Mouse (Mus musculus): Measurements from ENCODE around the gene Tm4sf5. TPM values are rescaled to one million over a fixed set of nuclear protein-coding genes. Genes with fewer than 3 reads are reported as not detected.

Tm4sf5 gene
- total RNA-seq, 4 experiments from 2014 or later = not detected

DNA sequence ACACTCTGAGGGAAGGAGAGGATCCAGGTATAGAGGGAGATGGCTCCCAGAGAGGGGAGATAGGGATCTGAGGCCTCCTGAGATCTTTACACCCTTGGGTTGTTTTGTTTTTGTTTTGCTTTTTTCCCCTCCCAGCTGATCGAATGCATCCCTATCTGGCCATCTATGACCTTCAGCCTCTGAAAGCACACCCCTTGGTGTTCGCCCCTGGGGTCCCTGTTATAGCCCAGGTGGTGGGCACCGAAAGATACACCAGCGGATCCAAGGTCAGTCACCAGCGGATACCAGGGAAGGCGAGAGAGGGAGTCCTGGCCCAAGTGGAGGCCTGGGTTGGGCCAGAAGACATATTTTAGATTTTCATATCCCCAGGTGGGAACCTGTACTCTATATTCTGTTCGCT, 35.9 kb downstream of the Tm4sf5 start:
- no peak for DNase-seq (ENCODE audit: low spot score in 2 of 2)

DNA sequence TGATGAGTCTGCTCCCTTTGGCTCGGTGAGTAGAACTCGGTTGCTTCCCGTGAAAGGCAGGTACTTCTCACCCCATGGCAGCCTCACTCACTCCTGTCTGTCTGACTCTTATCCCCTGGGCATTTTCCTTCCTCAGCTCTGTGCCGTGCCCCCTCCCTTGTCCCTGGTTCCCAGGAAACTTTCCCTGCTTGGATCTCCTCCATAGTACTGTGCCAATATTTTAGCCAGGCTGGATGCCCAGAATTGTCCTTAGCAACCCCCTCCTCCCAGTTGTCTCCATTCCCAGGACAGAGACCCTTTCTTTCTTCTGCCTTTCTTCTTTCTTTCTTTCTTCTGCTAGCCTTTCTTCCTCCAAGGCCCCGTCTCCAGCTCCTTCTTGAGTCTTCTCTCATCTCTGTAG, 36.4 kb downstream of the Tm4sf5 start:
- no peak for DNase-seq (ENCODE audit: low spot score in 2 of 2)

- no peak for DNase-seq (ENCODE audit: low spot score in 2 of 2)
These were observed 39.5 kb downstream of the Tm4sf5 start for GRCm38 (mm10) chr11:70544496-70544895.

DNA sequence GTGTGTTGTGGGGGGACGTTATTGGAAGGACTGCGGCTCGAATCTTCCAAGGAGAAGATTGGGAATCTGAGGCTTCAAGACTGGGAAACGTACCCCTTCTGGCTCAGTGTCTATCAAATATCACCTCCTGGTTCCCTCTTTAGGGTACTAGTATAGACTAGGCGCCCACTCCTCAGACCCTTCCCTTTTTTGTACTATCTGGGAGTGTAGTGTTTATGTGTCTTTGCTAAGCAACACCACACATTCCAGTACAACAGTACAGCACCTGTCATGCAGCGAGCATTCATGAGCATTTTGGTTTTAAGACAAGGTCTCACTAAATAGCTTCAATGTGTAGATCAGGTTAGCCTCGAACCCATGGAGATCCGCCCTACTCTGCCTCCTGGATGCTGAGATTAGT, 46.5 kb downstream of the Tm4sf5 start:
- DNase-seq (ENCODE audit: low spot score in 2 of 2) = no peak

DNA sequence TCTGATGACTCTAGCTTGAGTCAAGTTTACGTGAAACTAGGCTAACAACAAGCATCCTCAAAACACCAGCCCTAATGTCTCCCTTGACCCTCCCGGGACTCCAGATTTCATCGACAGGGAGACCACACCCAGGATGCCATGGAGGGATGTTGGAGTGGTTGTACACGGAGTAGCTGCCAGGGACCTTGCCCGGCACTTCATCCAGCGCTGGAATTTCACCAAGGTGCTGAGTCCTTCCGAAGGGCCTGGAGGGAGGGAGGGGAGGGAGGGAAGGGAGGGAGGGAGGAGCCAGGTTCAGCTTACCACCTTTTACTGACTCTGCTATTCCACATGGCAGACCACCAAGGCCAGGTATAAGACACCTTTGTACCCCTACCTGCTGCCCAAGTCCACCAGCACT, 48.9 kb downstream of the Tm4sf5 start:
- no peak for DNase-seq (ENCODE audit: low spot score in 2 of 2)

- DNase-seq (ENCODE audit: low spot score in 2 of 2) = no peak
These were observed 52.5 kb downstream of the Tm4sf5 start for GRCm38 (mm10) chr11:70557545-70557944.

Other genes with a start within 250 kb of the Tm4sf5 start
- under 1 TPM; 0.17 to 0.41 (median 0.37) TPM for gene Alox12, start 249.9 kb upstream of the Tm4sf5 start, total RNA-seq (2022)
- under 1 TPM in 3 of 4 experiments, not detected in 1; 0.18 to 0.38 (median 0.18) TPM for gene Alox12e, start 182.6 kb upstream of the Tm4sf5 start, total RNA-seq (2022)
- under 1 TPM in 2 of 4 experiments, not detected in 2; 0.45 to 0.61 TPM for gene Alox15, start 153.2 kb upstream of the Tm4sf5 start, total RNA-seq (2022)
- gene Pelp1, start 95.2 kb upstream of the Tm4sf5 start, total RNA-seq (2022) = 10 to 100 TPM; 32.8 to 35.6 (median 33.8) TPM
- gene Arrb2, start 72.6 kb upstream of the Tm4sf5 start, total RNA-seq (2022) = 100 to 1,000 TPM in 2 of 4 experiments, 10 to 100 TPM in 2; 97.4 to 116 (median 101) TPM
- gene Med11, start 53.3 kb upstream of the Tm4sf5 start, total RNA-seq (2022) = 10 to 100 TPM; 10.6 to 16.9 (median 15.2) TPM
- gene Zmynd15, start 45.8 kb upstream of the Tm4sf5 start, total RNA-seq (2022) = 1 to 10 TPM in 2 of 4 experiments, under 1 TPM in 2; 0.45 to 2.0 (median 1.1) TPM
- gene Cxcl16, start 45.3 kb upstream of the Tm4sf5 start, total RNA-seq (2022) = 1 to 10 TPM; 1.4 to 6.7 (median 3.5) TPM
- not detected for gene Vmo1, start 9.4 kb downstream of the Tm4sf5 start, total RNA-seq (2022)
- gene Gltpd2, start 14.0 kb downstream of the Tm4sf5 start, total RNA-seq (2022) = not detected
- 100 to 1,000 TPM; 176 to 204 (median 189) TPM for gene Psmb6, start 20.1 kb downstream of the Tm4sf5 start, total RNA-seq (2022)
- not detected for gene Gm40193, start 27.7 kb downstream of the Tm4sf5 start, total RNA-seq (2022)
- gene Pld2, start 34.8 kb downstream of the Tm4sf5 start, total RNA-seq (2022) = 10 to 100 TPM; 18.2 to 23.4 (median 20.2) TPM
- gene Mink1, start 57.6 kb downstream of the Tm4sf5 start, total RNA-seq (2022) = 100 to 1,000 TPM; 419 to 496 (median 460) TPM
- gene 4930544D05Rik, start 110.6 kb downstream of the Tm4sf5 start, total RNA-seq (2022) = 1 to 10 TPM in 1 of 4 experiments, under 1 TPM in 2, not detected in 1; 0.54 to 1.1 (median 0.87) TPM
- 1 to 10 TPM in 1 of 4 experiments, not detected in 3; 1.0 TPM for gene Chrne, start 114.0 kb downstream of the Tm4sf5 start, total RNA-seq (2022)
- gene Gp1ba, start 133.9 kb downstream of the Tm4sf5 start, total RNA-seq (2022) = under 1 TPM in 1 of 4 experiments, not detected in 3; 0.21 TPM
- 100 to 1,000 TPM in 1 of 4 experiments, 10 to 100 TPM in 3; 84.8 to 102 (median 92.8) TPM for gene Rnf167, start 142.0 kb downstream of the Tm4sf5 start, total RNA-seq (2022)
- gene Slc25a11, start 142.2 kb downstream of the Tm4sf5 start, total RNA-seq (2022) = 100 to 1,000 TPM; 118 to 129 (median 122) TPM
- 100 to 1,000 TPM; 268 to 335 (median 298) TPM for gene Pfn1, start 149.4 kb downstream of the Tm4sf5 start, total RNA-seq (2022)
- gene Eno3, start 152.0 kb downstream of the Tm4sf5 start, total RNA-seq (2022) = 10 to 100 TPM in 3 of 4 experiments, 1 to 10 TPM in 1; 10.0 to 14.5 (median 11.2) TPM
- gene Spag7, start 164.2 kb downstream of the Tm4sf5 start, total RNA-seq (2022) = 10 to 100 TPM; 47.4 to 54.8 (median 51.8) TPM
- 100 to 1,000 TPM; 291 to 332 (median 307) TPM for gene Camta2, start 182.9 kb downstream of the Tm4sf5 start, total RNA-seq (2022)
- 1 to 10 TPM; 3.8 to 6.5 (median 4.7) TPM for gene Inca1, start 194.9 kb downstream of the Tm4sf5 start, total RNA-seq (2022)
- 10 to 100 TPM; 71.2 to 92.9 (median 83.9) TPM for gene Kif1c, start 195.3 kb downstream of the Tm4sf5 start, total RNA-seq (2022)

Data from layer of hippocampus, adult 8-10 months (tissue).